Mouse (Mus musculus): ENCODE results near the gene Kirrel.

- no peak for TF ChIP-seq MAZ (IDR thresholded peaks at IDR 0.05; ENCODE audit: low read depth, low read length)
- no peak for TF ChIP-seq CTCF (IDR thresholded peaks at IDR 0.05 in 2 of 3, conservative IDR thresholded peaks at IDR 0.05 in 1 of 3; ENCODE audit: control insufficient read depth in 1 of 3, insufficient read depth in 1 of 3, low read depth in 2 of 3, low read length in 3 of 3, poor library complexity in 1 of 3, severe bottlenecking in 1 of 3)
- TF ChIP-seq POLR2A (IDR thresholded peaks at IDR 0.05; ENCODE audit: control insufficient read depth in 1 of 2, insufficient read depth in 1 of 2, low read depth in 1 of 2, low read length in 2 of 2, poor library complexity in 1 of 2), result no peak
Measured at GRCm38 (mm10) chr3:87172351-87173102, 2.0 kb downstream of the Kirrel start.

Data from MEL (cell line).